Mouse (Mus musculus) embryonic facial prominence, embryonic 11.5 days (tissue): ENCODE measurements around the gene Rab35. TPM values are rescaled to one million over a fixed set of nuclear protein-coding genes. Genes with fewer than 3 reads are reported as not detected.

Source experiments
- ATAC-seq: fragments of 200-750 bp; cut with Nextera tagmentation; replicated peaks from 2 replicates; pipeline ENCODE4 v1.8.0; 2017; ENCODE audit warnings: low read depth; ENCODE audit not compliant: insufficient number of reproducible peaks, low FRiP score, low TSS enrichment
- DNase-seq: peaks from one replicate; pipeline ENCODE4 v3.0.0-alpha.2; 2015; ENCODE audit warnings: low spot score
- H3K27ac ChIP-seq: fragments of 300-500 bp; sonication (generic); replicated peaks from 2 replicates; pipeline ENCODE4 v1.5.1; 2014; ENCODE audit warnings: mild to moderate bottlenecking, low read depth, low read length, control low read depth
- H3K27me3 ChIP-seq: fragments of 300-500 bp; sonication (generic); 2 replicates; pipeline ENCODE4 v1.6.1; 2014; ENCODE audit warnings: mild to moderate bottlenecking, low read length, moderate library complexity, mixed read lengths; ENCODE audit not compliant: control insufficient read depth, insufficient read depth
- H3K36me3 ChIP-seq: fragments of 300-500 bp; sonication (generic); replicated peaks from 2 replicates; pipeline ENCODE4 v1.6.1; 2014; ENCODE audit warnings: low read depth, mild to moderate bottlenecking, low read length, moderate library complexity, mixed read lengths; ENCODE audit not compliant: control insufficient read depth, insufficient read depth
- H3K4me1 ChIP-seq: fragments of 300-500 bp; sonication (generic); 2 replicates; pipeline ENCODE4 v1.6.1; 2014; ENCODE audit warnings: low read length, mixed read lengths; ENCODE audit not compliant: control insufficient read depth, insufficient read depth
- H3K4me2 ChIP-seq: fragments of 300-500 bp; sonication (generic); 2 replicates; pipeline ENCODE4 v1.6.1; 2014; ENCODE audit warnings: low read depth, mild to moderate bottlenecking, control low read depth, low read length, moderate library complexity
- H3K4me3 ChIP-seq: fragments of 300-500 bp; sonication (generic); 2 replicates; pipeline ENCODE4 v1.5.1; 2014; ENCODE audit warnings: low read depth, low read length, control low read depth
- H3K9ac ChIP-seq: fragments of 300-500 bp; sonication (generic); replicated peaks from 2 replicates; pipeline ENCODE4 v1.6.1; 2014; ENCODE audit warnings: mild to moderate bottlenecking, control low read depth, low read length
- H3K9me3 ChIP-seq: fragments of 300-500 bp; sonication (generic); replicated peaks from 2 replicates; pipeline ENCODE4 v1.6.1; 2016; ENCODE audit warnings: mild to moderate bottlenecking, low read length, inconsistent platforms, mixed read lengths; ENCODE audit not compliant: control insufficient read depth
- WGBS: fragments of 180-500 bp; shearing (Covaris S2); extraction: QIAGEN DNeasy Blood & Tissue Kit; methylation state at CpG from one replicate; pipeline ENCODE4 v1.1.7; 2014; 5-methylcytosine and 5-hydroxymethylcytosine counted together
- polyA plus RNA-seq: library from polyadenylated mRNA; unstranded; fragments of >200 nt; fragmentation: Nextera tagmentation; extraction: Ambion mirVana; gene quantifications from 2 replicates; pipeline ENCODE4 v1.2.1, GENCODE M21; 2014

The Rab35 gene
- polyA plus RNA-seq, 1 experiment from 2014 or later: 21.1 TPM

- H3K27ac ChIP-seq: no peak overlapping the region
- WGBS: 67% methylated on average over 8 of the region's 8 CpGs
- no peak overlapping the region for H3K9ac ChIP-seq
- no peak overlapping the region for H3K4me3 ChIP-seq
- no peak for DNase-seq
- no peaks in the 10 kb centered on the region for H3K4me1 ChIP-seq
- H3K4me2 ChIP-seq: no peak overlapping the region
- ATAC-seq: no peak
- H3K27me3 ChIP-seq: no peaks in the 10 kb centered on the region
- H3K9me3 ChIP-seq: no peaks in the 10 kb centered on the region
- H3K36me3 ChIP-seq: no peaks in the 10 kb centered on the region
Observed at GRCm38 (mm10) chr5:115666366-115667065, 34.8 kb downstream of the Rab35 start.

GRCm38 (mm10) chr5:115667210-115667609 lies 35.5 kb downstream of the Rab35 start:
- 82% methylated on average over 8 of the region's 8 CpGs for WGBS
- H3K4me1 ChIP-seq: no peaks in the 10 kb centered on the region
- DNase-seq (no peak), ATAC-seq (no peak)
- no peaks in the 10 kb centered on the region for H3K9me3 ChIP-seq
- no peak overlapping the region for H3K4me3 ChIP-seq
- no peaks in the 10 kb centered on the region for H3K27me3 ChIP-seq
- H3K4me2 ChIP-seq: no peak overlapping the region
- H3K36me3 ChIP-seq: no peaks in the 10 kb centered on the region
- no peak overlapping the region for H3K27ac ChIP-seq
- H3K9ac ChIP-seq: no peak overlapping the region

- no peaks in the 10 kb centered on the region for H3K9me3 ChIP-seq
- ATAC-seq (no peak), DNase-seq (no peak)
- no peaks in the 10 kb centered on the region for H3K4me1 ChIP-seq
- no peaks in the 10 kb centered on the region for H3K36me3 ChIP-seq
- H3K4me3 ChIP-seq: no peak overlapping the region
- 15% methylated on average over 7 of the region's 7 CpGs for WGBS
- no peak overlapping the region for H3K9ac ChIP-seq
- no peaks in the 10 kb centered on the region for H3K27me3 ChIP-seq
- no peak overlapping the region for H3K4me2 ChIP-seq
- no peak overlapping the region for H3K27ac ChIP-seq
Observed at GRCm38 (mm10) chr5:115667894-115668293, 36.2 kb downstream of the Rab35 start.

GRCm38 (mm10) chr5:115668986-115669385 lies 37.3 kb downstream of the Rab35 start:
- 87% methylated on average over 12 of the region's 12 CpGs for WGBS
- no peaks in the 10 kb centered on the region for H3K4me1 ChIP-seq

GRCm38 (mm10) chr5:115669974-115670373 lies 38.3 kb downstream of the Rab35 start:
- Histone ChIP-seq H3K4me1 (no peaks in the 10 kb centered on the region), H3K27ac (no peak overlapping the region), H3K27me3 (no peaks in the 10 kb centered on the region), H3K9me3 (no peaks in the 10 kb centered on the region), H3K36me3 (no peaks in the 10 kb centered on the region), H3K9ac (no peak overlapping the region), H3K4me3 (no peak overlapping the region), H3K4me2 (no peak overlapping the region)
- DNase-seq: no peak
- ATAC-seq: no peak
- WGBS: 84% methylated on average over 11 of the region's 11 CpGs

More at GRCm38 (mm10) chr5:115668986-115669385, 37.3 kb downstream of the Rab35 start:
- H3K4me3 ChIP-seq: no peak overlapping the region
- H3K9me3 ChIP-seq: no peaks in the 10 kb centered on the region
- no peak overlapping the region for H3K9ac ChIP-seq
- H3K27me3 ChIP-seq: no peaks in the 10 kb centered on the region
- no peak overlapping the region for H3K27ac ChIP-seq
- ATAC-seq (no peak), DNase-seq (no peak)
- H3K4me2 ChIP-seq: no peak overlapping the region
- H3K36me3 ChIP-seq: no peaks in the 10 kb centered on the region

- DNase-seq (no peak), ATAC-seq (no peak)
- H3K4me3 ChIP-seq: no peak overlapping the region
- no peak overlapping the region for H3K27ac ChIP-seq
- H3K4me1 ChIP-seq: no peaks in the 10 kb centered on the region
- no peaks in the 10 kb centered on the region for H3K9me3 ChIP-seq
- H3K4me2 ChIP-seq: no peak overlapping the region
- no peak overlapping the region for H3K9ac ChIP-seq
- 75% methylated on average over 2 of the region's 2 CpGs for WGBS
- no peaks in the 10 kb centered on the region for H3K36me3 ChIP-seq
- H3K27me3 ChIP-seq: no peaks in the 10 kb centered on the region
Observed at GRCm38 (mm10) chr5:115670406-115670805, 38.7 kb downstream of the Rab35 start.

GRCm38 (mm10) chr5:115671846-115672245 lies 40.1 kb downstream of the Rab35 start:
- H3K27me3 ChIP-seq: no peaks in the 10 kb centered on the region
- H3K4me1 ChIP-seq: no peaks in the 10 kb centered on the region
- H3K4me3 ChIP-seq: no peak overlapping the region
- H3K27ac ChIP-seq: no peak overlapping the region
- H3K4me2 ChIP-seq: no peak overlapping the region
- ATAC-seq (no peak), DNase-seq (no peak)
- H3K9ac ChIP-seq: no peak overlapping the region
- H3K36me3 ChIP-seq: no peaks in the 10 kb centered on the region
- WGBS: 74% methylated on average over 8 of the region's 8 CpGs
- H3K9me3 ChIP-seq: no peaks in the 10 kb centered on the region

GRCm38 (mm10) chr5:115685126-115685525 lies 53.4 kb downstream of the Rab35 start:
- WGBS: 82% methylated on average over 10 of the region's 10 CpGs
- Histone ChIP-seq H3K27ac (no peak overlapping the region), H3K36me3 (no peaks in the 10 kb centered on the region), H3K4me2 (no peak overlapping the region), H3K9ac (no peak overlapping the region), H3K27me3 (no peaks in the 10 kb centered on the region), H3K4me3 (no peak overlapping the region), H3K9me3 (no peaks in the 10 kb centered on the region), H3K4me1 (no peaks in the 10 kb centered on the region)
- DNase-seq (no peak), ATAC-seq (no peak)
